Mouse (Mus musculus) midbrain, embryonic 10.5 days (tissue): Measurements from ENCODE around the gene Icosl. TPM values are rescaled to one million over a fixed set of nuclear protein-coding genes. Genes with fewer than 3 reads are reported as not detected.

ENCODE experiments used
- DNase-seq: peaks from one replicate; pipeline ENCODE4 v3.0.0-alpha.2; 2017; ENCODE audit warnings: low spot score
- H3K27ac ChIP-seq: fragments of 300-500 bp; sonication (generic); replicated peaks from 2 replicates; pipeline ENCODE4 v1.5.1; 2016; ENCODE audit warnings: mild to moderate bottlenecking
- H3K27me3 ChIP-seq: fragments of 300-500 bp; sonication (generic); 2 replicates; pipeline ENCODE4 v1.6.1; 2016; ENCODE audit warnings: low read depth, mild to moderate bottlenecking; ENCODE audit not compliant: poor library complexity, severe bottlenecking
- H3K36me3 ChIP-seq: fragments of 300-500 bp; sonication (generic); 2 replicates; pipeline ENCODE4 v1.6.1; 2016; ENCODE audit warnings: mild to moderate bottlenecking, moderate library complexity
- H3K4me1 ChIP-seq: fragments of 300-500 bp; sonication (generic); 2 replicates; pipeline ENCODE4 v1.6.1; 2016
- H3K4me3 ChIP-seq: fragments of 300-500 bp; sonication (generic); 2 replicates; pipeline ENCODE4 v1.5.1; 2016; ENCODE audit warnings: mild to moderate bottlenecking, moderate library complexity
- H3K9me3 ChIP-seq: fragments of 300-500 bp; sonication (generic); replicated peaks from 2 replicates; pipeline ENCODE4 v1.6.1; 2016; ENCODE audit warnings: mild to moderate bottlenecking
- WGBS: fragments of 180-500 bp; shearing (Covaris S2); methylation state at CpG from one replicate; pipeline ENCODE4 v1.1.7; 2016; 5-methylcytosine and 5-hydroxymethylcytosine counted together
- polyA plus RNA-seq: library from polyadenylated mRNA; unstranded; fragments of >200 nt; fragmentation: Nextera tagmentation; extraction: Ambion mirVana; gene quantifications from 2 replicates; pipeline ENCODE4 v1.2.1, GENCODE M21; 2016

Icosl gene
- polyA plus RNA-seq, 1 experiment from 2014 or later: 2.6 TPM

GRCm38 (mm10) chr10:78048061-78048730 is 20.9 kb upstream of the Icosl start:
- no peak for DNase-seq
- H3K27ac ChIP-seq: no peak overlapping the region
- peaks cover 10% of the 10 kb centered on the region for H3K4me1 ChIP-seq
- no peaks in the 10 kb centered on the region for H3K9me3 ChIP-seq
- H3K4me3 ChIP-seq: no peak overlapping the region
- 91% methylated on average over 9 of the region's 10 CpGs for WGBS
- peaks cover 7% of the 10 kb centered on the region for H3K27me3 ChIP-seq
- no peaks in the 10 kb centered on the region for H3K36me3 ChIP-seq

DNA sequence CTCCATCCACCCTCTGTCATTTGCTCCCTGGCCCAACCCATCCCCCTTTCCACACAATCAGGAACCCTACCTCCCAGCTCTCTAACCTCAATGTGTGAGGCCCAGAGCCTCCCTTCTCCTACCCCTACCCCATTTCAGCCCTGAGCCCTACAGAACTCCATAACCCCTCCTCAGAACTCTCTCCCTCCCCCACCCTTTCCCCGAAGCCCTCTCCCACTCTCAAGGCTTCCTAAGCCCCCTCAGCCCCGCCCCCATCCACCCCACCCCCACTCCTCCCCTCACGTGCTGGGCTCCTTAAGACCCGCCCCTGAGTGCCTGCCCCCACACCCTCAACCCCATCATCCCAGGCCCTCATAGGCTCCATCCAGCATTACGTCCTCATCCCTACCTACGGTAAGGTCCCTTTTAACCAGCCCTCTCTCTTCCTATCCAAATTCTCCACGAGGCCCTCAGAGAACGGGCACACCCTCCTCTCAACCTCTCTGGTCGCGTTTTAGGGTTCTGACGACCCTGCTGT is 19.5 kb upstream of the Icosl start:
- Histone ChIP-seq H3K36me3 (no peaks in the 10 kb centered on the region), H3K9me3 (no peaks in the 10 kb centered on the region), H3K4me1 (0 out of 2 replicates have a peak, but pooled peaks cover 3% of the 10 kb centered on the region), H3K27ac (no peak overlapping the region), H3K4me3 (no peak overlapping the region), H3K27me3 (peaks cover 2% of the 10 kb centered on the region; the same call in 1 of the 2 replicates)
- WGBS: 57% methylated on average over 11 of the region's 11 CpGs
- DNase-seq: no peak

- no peak for DNase-seq
- no peaks in the 10 kb centered on the region for H3K27me3 ChIP-seq
- H3K36me3 ChIP-seq: no peaks in the 10 kb centered on the region
- no peak overlapping the region for H3K4me3 ChIP-seq
- no peaks in the 10 kb centered on the region for H3K4me1 ChIP-seq
- 68% methylated on average over 19 of the region's 19 CpGs for WGBS
- no peak overlapping the region for H3K27ac ChIP-seq
- H3K9me3 ChIP-seq: no peaks in the 10 kb centered on the region
Observed at GRCm38 (mm10) chr10:78054633-78055565, 14.2 kb upstream of the Icosl start.

- WGBS: 92% methylated on average over 8 of the region's 8 CpGs
- no peak overlapping the region for H3K27ac ChIP-seq
Observed at GRCm38 (mm10) chr10:78057056-78057455, 12.0 kb upstream of the Icosl start.

GRCm38 (mm10) chr10:78063122-78063521 is 6.0 kb upstream of the Icosl start:
- no peak overlapping the region for H3K27ac ChIP-seq
- no peaks in the 10 kb centered on the region for H3K9me3 ChIP-seq
- no peak overlapping the region for H3K4me3 ChIP-seq
- H3K4me1 ChIP-seq: peaks cover 10% of the 10 kb centered on the region
- H3K27me3 ChIP-seq: peaks cover 14% of the 10 kb centered on the region
- WGBS: 92% methylated on average over 9 of the region's 9 CpGs
- DNase-seq: no peak
- no peaks in the 10 kb centered on the region for H3K36me3 ChIP-seq

More at GRCm38 (mm10) chr10:78057056-78057455, 12.0 kb upstream of the Icosl start:
- Histone ChIP-seq H3K9me3 (no peaks in the 10 kb centered on the region), H3K4me3 (no peak overlapping the region), H3K27me3 (no peaks in the 10 kb centered on the region), H3K4me1 (no peaks in the 10 kb centered on the region), H3K36me3 (no peaks in the 10 kb centered on the region)
- DNase-seq: no peak

GRCm38 (mm10) chr10:78067226-78067625 is 1.9 kb upstream of the Icosl start:
- H3K36me3 ChIP-seq: no peaks in the 10 kb centered on the region
- H3K27me3 ChIP-seq: peaks cover 45% of the 10 kb centered on the region
- 47% methylated on average over 4 of the region's 4 CpGs for WGBS
- DNase-seq: no peak
- peaks cover 29% of the 10 kb centered on the region for H3K4me1 ChIP-seq
- H3K4me3 ChIP-seq: no peak overlapping the region
- H3K27ac ChIP-seq: no peak overlapping the region
- H3K9me3 ChIP-seq: no peaks in the 10 kb centered on the region

DNA sequence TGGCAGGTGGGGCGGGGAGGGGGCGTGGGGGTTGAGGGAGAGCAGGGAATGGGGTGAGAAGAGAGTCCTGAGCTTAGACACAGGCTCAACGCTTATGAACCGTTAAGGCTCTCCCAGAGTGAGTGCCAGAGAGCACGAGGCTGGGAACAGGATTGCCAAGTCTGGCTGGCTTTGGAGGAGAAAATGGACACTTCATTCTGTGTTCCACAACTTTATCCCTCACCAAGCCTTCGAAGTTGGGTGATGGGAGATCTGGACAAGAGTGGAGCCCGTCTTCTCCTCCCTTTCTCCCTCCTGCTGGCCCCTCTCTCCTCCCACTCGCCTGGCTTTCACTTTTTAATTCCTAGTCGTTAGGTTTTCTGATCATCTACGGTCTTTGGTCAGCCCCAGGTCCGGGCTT is 561 bp upstream of the Icosl start:
- peak overlapping the region; percentile 74; the same call in 1 of the 2 replicates for H3K27ac ChIP-seq
- H3K9me3 ChIP-seq: no peaks in the 10 kb centered on the region
- DNase-seq: no peak
- WGBS: 33% methylated on average over 11 of the region's 11 CpGs
- H3K36me3 ChIP-seq: no peaks in the 10 kb centered on the region
- peak overlapping the region; percentile 75 for H3K4me3 ChIP-seq
- peaks cover 29% of the 10 kb centered on the region for H3K4me1 ChIP-seq
- peaks cover 45% of the 10 kb centered on the region for H3K27me3 ChIP-seq

GRCm38 (mm10) chr10:78074151-78074550 is 5.0 kb downstream of the Icosl start:
- Histone ChIP-seq H3K27me3 (peaks cover 22% of the 10 kb centered on the region), H3K9me3 (no peaks in the 10 kb centered on the region), H3K27ac (no peak overlapping the region), H3K4me3 (no peak overlapping the region), H3K4me1 (peaks cover 9% of the 10 kb centered on the region), H3K36me3 (no peaks in the 10 kb centered on the region)
- 64% methylated on average over 4 of the region's 4 CpGs for WGBS
- no peak for DNase-seq

DNA sequence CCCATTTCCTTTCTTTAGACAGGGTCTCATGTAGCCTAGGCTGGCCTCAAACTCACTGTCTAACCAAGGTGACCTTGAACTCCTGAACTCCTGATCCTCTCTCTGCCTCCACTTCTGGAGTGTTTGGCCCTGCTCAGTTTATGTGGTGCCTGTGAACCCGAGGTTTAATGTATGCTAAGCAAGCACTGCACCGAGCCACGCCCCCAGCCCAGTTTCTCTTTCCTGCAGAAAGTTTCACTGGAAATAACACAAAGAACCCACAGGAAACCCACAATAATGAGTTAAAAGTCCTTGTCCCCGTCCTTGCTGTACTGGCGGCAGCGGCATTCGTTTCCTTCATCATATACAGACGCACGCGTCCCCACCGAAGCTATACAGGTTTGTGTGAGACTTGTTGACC is 5.9 kb downstream of the Icosl start:
- no peak overlapping the region for H3K27ac ChIP-seq
- no peak overlapping the region for H3K4me3 ChIP-seq
- no peaks in the 10 kb centered on the region for H3K36me3 ChIP-seq
- WGBS: 89% methylated on average over 11 of the region's 11 CpGs
- H3K27me3 ChIP-seq: peaks cover 17% of the 10 kb centered on the region
- H3K9me3 ChIP-seq: no peaks in the 10 kb centered on the region
- peaks cover 1% of the 10 kb centered on the region for H3K4me1 ChIP-seq
- no peak for DNase-seq

- Histone ChIP-seq H3K36me3 (no peaks in the 10 kb centered on the region), H3K4me3 (no peak overlapping the region), H3K4me1 (no peaks in the 10 kb centered on the region), H3K27ac (no peak overlapping the region), H3K27me3 (no peaks in the 10 kb centered on the region), H3K9me3 (no peaks in the 10 kb centered on the region)
- DNase-seq: no peak
- WGBS: 84% methylated on average over 9 of the region's 9 CpGs
Observed at GRCm38 (mm10) chr10:78077862-78078261, 8.8 kb downstream of the Icosl start.

DNA sequence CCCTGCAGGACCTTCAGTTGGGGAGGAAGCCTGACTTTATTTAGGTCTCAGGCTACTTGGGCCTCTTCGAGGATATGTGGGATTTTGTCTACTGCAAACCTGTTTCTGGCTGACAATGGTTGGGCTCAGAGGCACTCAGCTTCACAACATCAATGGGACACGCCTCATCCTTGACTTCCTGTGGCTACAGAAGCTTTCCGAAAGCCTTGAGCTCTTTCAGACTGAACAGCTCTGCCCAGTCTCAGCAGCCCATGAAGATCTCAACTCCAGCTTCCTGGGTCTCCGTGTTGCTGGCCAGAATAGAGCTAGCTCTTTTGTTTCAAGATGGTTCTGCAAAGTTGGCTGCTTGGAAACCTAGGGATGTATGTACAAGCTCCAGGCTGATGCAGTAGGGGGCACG is 9.2 kb downstream of the Icosl start:
- WGBS: 81% methylated on average over 5 of the region's 5 CpGs
- Histone ChIP-seq H3K27me3 (no peaks in the 10 kb centered on the region), H3K4me1 (no peaks in the 10 kb centered on the region), H3K27ac (no peak overlapping the region), H3K4me3 (no peak overlapping the region), H3K9me3 (no peaks in the 10 kb centered on the region), H3K36me3 (no peaks in the 10 kb centered on the region)
- DNase-seq: no peak

GRCm38 (mm10) chr10:78079955-78080591 is 11.0 kb downstream of the Icosl start:
- DNase-seq: no peak
- H3K4me1 ChIP-seq: no peaks in the 10 kb centered on the region
- H3K36me3 ChIP-seq: no peaks in the 10 kb centered on the region
- H3K27me3 ChIP-seq: no peaks in the 10 kb centered on the region
- H3K27ac ChIP-seq: no peak overlapping the region
- no peaks in the 10 kb centered on the region for H3K9me3 ChIP-seq
- no peak overlapping the region for H3K4me3 ChIP-seq
- 85% methylated on average over 4 of the region's 4 CpGs for WGBS
